Mouse (Mus musculus): ENCODE data around the gene Kpna4.
"Not testable (repeated sequence)": the region's sequence is repeated elsewhere in the genome, so short reads cannot be mapped to it uniquely, and the experiment has no call there.

Gene Kpna4

DNA sequence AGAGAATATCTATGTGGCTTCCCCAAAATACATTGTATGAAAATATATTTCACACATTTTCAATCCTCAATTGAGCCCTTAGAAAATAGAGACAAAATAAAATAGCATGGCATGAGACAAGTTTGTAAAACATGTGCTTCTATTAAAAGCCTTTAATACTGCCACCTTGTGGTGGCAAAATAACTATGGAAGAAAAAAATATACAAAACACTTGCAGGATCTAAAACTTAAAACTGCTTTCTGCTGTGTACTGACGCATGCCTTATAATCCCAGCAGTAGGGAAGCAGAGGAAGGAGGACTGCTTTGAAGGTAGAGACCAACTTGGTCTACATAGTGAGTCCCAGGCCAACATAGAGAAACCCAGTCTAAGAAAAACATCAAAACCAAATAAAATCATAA lies 62.9 kb downstream of the Kpna4 start:
- DNase-seq: peak; percentile 31

DNA sequence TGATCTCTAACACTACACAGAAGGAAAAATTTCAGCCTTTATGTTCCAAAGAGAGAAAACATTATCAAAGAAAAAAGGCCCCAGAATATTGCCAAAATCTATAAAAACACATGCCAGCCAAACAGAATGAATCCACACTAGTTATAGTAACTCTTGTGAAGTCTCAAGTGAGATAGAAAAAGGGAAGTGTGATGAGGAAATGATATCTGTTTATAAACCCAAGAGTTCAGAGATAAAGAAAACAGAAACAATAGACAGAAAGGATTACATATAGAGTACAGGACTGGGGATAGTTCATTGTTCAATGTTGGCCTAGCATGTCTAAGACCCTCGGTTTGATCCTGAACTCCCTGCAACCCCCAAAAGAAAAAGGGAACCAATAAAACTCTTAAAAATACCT lies 64.1 kb downstream of the Kpna4 start:
- DNase-seq: no peak

DNA sequence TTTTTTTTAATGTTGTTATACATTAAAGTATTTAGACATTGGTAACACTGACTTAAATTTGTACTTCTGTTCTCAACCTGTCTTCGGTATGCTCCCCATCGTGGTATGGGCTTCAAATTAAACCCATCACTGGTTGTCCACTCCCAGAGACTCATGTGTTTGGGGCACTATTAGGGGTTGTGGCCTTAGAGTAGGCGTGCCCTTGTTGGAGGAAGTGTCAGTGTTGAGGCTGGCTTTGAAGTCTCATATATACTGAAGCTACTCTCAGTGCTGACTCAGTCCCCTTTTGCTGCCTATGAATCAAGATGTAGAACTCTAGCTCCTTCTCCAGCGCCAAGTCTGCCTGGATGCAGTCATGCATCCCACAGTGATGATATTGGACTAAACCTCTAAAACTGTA lies 66.2 kb downstream of the Kpna4 start:
- DNase-seq: no peak

DNA sequence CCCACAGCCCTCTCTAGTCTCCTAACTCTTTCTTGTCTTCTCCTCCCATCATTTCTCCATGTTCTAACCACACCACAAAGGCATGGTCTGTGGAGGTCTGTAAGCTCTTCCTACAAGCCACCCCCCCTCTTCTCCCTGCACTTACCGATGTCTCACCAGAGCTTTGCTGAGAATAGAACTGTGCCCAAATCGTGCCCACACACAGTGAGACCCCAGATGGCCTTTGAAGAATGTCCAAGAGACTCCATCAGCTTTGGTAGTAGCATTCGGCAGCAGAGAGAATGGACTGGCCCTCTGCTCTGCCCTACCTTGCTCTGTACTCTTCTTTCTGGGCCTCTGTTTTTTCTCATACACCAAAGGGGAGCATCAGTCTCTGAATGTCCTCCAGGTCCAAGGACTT lies 71.0 kb downstream of the Kpna4 start:
- DNase-seq: no peak

DNA sequence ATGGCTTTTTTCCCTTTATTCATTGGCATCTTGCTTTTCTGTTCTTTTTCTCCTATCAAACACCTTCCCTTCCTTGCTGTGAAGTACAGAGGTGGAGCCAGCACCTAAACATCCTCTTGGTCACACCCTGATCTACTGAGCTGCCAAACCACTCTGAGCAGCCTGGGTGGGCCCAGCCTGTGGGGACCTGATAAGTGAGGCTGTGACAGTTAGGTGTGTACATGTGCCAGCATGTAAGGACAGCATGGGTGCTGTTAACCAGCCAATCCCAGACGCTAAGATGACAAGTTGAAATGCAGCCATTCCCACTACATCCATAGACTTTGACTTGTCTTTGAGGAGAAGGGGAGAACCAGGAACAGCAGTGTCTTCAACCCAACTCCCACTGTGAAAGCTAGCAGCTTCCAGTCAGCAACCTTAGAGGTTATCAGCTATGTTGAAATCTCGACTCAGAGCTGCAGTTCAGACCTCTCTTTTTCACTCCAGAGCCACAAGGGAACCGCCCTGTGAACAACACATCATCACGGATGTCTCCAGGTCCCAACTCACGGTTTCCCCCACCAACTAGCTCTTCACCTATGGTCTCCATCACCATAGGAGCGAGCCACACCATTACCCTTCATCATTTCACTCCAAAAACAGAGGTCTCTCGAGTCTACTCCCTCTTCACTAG lies 72.0 kb downstream of the Kpna4 start:
- no peak for DNase-seq

DNA sequence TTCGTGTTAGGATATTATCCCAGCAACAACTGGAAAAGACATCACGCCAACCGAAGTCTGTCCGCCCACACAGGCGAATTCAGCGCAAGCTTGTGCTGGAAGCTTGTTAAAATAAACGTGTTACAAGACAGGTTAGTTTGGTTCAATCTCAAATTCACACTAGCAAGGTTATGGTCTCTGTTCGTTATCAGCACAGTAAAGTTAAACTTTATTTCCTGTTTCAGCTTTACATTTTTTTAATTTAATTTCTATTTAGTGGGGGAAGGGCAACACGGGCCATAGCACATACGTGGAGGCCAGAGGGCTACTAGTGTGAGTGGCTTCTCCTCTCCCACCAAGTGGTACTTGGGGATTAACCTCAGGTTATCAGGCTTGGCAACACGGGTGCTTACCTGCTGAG lies 75.0 kb downstream of the Kpna4 start:
- no peak for DNase-seq

DNA sequence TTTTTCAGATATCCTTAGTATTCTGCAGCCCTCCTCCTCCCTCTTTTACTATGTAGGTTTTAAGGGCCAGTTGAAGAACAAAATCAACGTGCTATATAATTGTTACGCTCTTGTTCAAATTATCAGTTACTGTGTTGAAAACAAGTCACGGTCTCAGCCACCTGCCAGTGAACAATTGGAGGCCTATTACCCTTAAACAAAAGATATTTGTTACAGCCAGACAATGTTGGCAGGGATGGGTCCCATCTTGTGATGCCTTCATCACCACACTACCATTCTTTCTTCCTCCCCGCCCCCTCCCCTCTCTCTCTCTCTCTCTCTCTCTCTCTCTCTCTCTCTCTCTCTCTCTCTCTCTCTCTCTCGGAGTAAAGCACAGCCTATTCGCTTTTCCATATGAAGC lies 77.9 kb downstream of the Kpna4 start:
- no peak for DNase-seq

DNA sequence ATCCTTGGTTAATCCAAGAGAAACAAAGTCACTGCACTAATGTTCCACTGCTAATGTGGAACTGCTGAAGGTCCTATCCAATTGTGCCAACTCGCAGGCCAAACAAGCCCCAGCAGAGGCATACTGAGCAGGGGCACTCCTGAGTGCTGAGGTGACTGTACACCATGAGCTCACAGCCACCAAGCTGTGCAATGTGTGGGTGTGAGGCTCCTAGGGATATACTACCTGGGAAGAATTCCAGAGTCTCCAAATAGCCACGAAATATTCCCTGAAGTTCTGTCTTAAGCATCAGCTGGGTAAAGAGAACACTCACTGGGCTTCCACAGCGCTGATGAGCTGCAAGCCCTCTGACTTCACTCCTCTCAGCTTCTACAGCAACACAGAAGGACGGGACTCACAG lies 79.2 kb downstream of the Kpna4 start:
- DNase-seq: no peak

DNA sequence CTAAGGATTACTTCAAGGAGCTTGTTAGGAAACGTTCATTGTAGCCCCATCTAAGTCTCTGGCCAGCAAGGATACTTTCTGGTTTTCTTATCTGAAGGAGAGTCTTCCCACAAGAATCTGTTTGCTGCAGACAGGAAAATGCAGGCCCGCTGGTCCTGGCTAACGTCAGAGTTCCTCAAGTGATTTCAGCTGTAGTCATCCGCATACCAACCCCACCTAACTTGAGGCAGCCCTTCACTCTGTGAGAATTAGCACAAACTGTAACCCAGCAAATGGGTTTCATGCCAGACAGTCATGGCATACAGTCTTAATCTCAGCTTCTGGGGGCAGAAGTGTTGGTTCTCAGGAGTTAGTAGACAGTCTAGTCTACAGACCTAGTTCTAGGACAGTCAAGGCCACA lies 80.4 kb downstream of the Kpna4 start:
- no peak for DNase-seq

DNA sequence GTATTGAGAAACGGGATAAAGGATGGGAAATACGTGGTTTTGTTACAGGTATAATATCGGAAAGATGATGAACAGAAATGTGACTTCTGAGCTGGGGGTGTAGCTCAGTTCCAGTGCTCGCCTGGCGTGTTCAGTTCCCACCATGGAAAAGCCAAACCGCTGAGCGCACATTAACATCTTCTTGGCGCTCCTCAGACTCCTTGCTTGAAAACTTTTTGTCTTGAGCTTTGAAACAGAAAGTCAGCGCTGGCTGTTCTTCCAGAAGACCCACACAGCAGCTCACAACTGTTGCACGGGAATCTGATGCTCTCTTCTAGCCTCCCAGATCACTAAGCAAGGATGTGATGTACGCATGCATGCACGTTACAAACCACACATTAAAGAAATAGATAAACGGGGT lies 81.2 kb downstream of the Kpna4 start:
- DNase-seq: no peak

DNA sequence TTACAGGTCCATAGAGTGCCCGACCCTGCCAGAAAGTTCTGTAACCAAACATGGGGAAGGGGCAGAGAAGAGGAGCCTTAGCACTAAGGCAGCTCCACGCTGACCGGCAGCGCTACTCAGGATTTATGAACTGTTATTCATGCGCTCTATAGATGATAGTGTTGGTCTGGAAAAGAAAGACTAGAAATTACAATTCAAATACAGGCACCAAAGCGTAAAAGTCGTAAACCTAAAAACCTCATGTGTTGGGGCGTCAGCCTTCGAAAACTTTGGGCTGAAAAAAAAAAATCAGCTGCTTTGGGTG lies 81.6 kb downstream of the Kpna4 start:
- DNase-seq: no peak

DNA sequence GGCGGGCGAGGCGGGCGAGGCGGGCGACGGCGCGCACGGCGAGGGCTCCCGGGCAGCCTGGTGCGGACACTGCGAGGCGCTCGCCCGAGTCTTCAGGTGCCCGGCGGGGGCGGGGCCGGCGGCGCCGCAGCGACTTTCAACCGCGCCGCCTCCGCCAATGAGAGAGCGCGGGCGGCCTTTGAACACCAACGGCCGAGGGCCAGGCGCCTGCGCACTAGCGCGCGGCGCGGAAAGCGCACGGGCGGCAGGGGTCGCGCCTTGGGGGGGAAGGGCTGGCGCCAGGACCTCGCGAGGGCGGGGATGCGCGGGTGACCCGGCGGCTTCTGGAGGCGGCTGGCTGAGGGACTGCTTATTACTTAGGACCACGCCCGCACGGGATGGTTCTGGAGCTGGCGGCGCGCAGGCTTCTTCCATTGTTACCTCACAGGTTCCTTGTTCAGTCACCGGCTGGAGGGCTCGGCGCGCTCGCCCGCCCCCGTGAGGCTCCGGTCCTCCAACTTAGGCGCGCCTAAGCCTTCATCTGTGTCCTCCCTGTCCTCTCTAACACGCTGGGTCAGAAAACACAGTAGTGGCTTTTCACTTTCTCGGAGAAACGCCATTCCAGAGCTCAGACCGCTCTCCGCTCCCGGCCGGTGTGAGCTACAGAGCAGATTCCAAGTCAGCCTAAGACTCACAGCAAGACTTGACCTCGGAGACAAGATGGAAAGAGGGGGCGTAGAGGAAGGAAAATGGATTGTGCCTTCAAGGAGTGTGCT lies 82.1 kb downstream of the Kpna4 start, which contains the start of gene Trim59:
Gene Trim59, minus strand, starts transcription at position 111 of the 755 bp plus-strand sequence.
- peak; percentile 90 for DNase-seq

DNA sequence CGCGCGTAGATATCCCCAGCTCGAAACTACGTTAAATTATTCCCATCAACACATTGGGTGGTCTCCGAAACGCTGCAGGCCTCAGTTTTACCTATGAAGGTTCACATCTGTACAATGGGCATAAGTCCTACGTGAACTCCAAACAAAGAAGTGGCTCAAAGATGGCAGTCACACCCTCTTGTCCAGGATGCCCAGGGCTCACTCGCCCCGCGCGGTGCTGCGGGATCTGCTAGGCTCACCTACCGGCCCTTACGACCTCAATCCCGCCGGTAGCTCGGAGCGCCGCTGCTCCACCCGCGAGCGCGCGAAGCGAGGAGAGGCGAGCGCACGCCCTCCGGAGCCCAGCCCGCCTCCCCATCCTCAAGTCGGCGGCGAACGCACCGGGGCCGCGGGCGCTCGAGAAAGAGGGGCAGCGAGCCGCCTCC lies 82.7 kb downstream of the Kpna4 start:
- DNase-seq: peak; percentile 52

DNA sequence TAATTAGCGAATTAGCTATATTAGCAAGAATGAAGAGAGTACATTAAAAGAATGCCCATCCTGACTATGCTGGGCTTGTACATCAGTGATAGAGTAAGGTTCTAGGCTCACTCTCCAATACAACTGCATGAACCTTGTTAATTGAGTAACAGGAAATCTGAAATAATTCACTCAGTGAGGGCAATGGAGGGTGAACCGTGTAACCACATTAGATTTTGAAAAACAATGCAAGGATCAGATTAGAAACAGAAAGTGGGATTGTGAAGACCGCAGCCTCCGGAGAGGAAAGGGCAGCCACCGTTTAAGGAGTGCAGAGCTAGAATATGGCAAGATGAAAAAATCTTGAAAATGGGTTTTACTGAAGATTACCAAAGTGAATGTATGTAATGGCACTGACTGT lies 85.6 kb downstream of the Kpna4 start:
- DNase-seq: no peak

DNA sequence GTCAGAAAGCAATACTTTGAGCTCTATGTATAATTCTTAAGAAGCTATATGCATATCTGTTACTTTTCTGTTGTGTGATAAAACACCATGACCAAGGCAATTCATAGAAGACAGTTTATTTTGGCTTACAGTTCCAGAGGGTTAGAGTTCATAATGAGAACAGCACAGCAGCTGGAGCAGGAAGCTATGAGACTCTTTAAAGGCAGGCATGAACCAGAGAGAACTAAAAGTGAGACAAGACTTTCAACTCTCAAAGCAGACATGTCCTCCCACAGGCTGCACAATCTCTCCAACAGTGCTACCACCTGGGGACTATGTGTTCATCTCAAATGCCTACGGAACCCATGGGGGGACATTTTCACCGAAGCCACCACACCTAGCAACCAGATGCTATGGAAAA lies 86.8 kb downstream of the Kpna4 start:
- no peak for DNase-seq

DNA sequence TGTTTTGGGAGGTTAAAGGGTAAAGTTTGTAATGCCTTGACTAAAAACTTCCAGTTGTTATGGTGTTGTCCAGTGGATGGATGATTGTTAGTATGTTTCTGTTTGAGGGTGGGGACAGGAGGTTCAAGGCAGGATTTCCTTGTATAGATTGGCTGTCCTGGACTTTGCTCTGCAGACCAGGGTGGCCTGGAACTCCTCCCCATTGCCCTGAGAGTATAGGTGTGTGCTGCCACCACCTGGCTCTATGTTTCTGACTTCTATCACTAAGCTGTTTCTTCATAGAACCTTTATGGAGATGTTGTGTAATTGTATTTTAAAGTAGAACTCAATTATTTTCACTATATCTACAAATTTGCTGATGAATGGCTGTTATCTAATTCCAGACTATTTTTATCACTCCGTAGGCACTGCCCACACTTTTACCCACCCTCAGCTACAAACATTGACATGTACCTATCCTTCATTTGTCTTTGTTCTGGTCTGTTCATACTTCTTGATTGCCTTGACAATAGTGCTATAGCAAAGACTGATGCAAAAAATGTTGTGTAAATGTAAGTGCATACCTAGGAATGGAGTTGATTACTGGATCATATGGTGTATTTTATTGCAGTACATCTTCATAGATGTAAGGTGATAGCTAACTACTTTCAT lies 100.7 kb downstream of the Kpna4 start:
- no peak for DNase-seq

DNA sequence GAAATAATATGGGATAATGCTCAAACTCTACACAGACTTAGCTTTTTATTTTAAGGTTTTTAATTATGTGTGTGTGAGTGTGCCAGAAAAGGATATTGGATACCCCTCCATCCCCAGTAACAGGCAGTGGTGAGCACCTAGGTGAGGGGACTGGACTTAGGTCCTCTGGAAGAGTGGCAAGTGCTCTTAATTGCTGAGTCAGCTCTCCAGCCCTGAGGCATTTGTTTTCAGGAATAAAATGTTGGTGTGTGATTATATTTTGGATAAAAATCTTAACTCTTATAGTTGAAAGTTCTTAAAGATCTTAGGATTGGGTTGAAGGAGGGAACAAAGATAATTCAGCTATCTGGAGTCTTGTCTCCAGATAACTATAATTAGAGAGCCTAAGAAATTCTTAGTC lies 106.1 kb downstream of the Kpna4 start:
- DNase-seq: no peak

DNA sequence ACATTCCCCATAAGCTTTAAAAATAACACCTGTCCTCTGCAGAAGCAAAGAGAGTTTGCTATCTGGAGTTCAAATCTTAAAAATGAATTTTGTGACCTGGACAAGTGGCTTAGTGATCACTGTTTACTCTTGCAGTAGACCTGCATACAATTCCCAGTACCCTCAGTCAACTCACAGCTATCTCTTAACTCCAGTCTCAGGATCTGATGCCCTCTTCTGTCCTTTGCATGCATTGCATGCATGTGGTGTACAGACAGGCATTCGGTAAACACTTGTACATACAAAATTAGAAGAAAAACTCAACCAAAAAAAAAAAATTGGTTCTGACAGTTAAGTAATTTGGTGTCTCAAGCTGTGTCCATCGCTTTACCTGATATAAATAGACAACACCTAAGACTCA lies 106.6 kb downstream of the Kpna4 start:
- no peak for DNase-seq

DNA sequence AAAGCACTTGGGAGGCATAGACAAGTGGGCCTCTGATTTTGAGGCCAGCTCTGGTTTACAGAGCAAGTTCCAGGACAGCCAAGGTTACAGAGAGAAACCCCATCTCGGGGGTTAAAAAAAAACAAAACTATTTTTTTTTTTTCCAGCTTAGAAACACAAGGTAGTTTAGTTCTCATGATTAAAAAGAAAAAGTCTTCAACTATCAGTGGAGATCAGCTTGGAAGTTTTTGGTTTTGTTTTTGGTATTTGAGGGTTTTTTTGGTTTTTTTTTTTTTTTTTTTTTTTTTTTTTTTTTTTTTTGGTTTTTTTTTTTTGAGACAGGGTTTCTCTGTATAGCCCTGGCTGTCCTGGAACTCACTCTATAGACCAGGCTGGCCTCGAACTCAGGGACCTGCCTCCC lies 108.3 kb downstream of the Kpna4 start:
- DNase-seq: not testable (repeated sequence)

DNA sequence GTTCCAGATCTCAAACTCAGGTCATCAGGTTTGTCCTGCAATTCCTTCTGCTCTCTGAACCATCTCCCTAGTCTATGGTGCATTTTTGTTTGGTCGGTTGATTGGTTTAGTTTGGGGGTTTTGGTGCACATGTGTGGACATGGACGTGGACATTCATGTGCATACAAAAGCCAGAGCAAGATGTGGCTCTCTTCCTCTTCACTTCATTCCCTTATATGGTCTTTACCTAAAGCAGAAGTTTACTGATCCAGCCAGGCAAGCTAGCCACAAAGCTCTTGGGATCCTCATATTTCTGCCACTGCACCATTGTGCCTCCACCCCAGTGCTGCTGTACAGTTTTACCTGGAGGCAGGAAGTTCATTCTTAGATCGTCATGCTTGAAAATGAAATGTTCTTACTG lies 109.7 kb downstream of the Kpna4 start:
- no peak for DNase-seq
